Mouse (Mus musculus): ENCODE measurements at regions not wholly inside any gene's neighbourhood (a gene's known extent, or its start where the extent isn't known, plus 50 kb on each side); places are given as distances from the start of the nearest gene placed in this dataset.
"Not testable (repeated sequence)": the region's sequence is repeated elsewhere in the genome, so short reads cannot be mapped to it uniquely, and the experiment has no call there.

DNA sequence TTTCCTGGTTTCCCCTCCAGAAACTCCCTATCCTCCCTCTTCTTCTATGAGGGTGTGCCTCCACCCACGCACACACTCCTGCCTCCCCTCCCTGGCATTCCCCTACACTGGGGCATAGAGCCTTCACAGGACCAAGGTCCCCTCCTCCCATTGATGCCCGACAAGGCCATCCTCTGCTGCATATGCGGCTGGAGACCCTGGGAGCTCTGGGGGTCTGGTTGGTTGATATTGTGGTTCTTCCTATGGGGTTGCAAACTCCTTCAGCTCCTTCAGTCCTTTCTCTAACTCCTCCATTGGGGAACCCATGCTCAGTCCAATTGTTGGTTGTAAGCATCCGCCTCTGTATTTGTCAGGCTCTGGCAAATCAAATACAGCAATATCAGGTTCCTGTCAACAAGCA, 150.8 kb upstream of the Frmd4a start:
- TF ChIP-seq POLR2A (IDR thresholded peaks at IDR 0.05; ENCODE audit: low read depth, low read length); CTCF (conservative IDR thresholded peaks at IDR 0.05 in 1 of 2, IDR thresholded peaks at IDR 0.05 in 1 of 2; ENCODE audit: low read depth in 2 of 2, low read length in 2 of 2); KAT2A (IDR thresholded peaks at IDR 0.05; ENCODE audit: insufficient replicate concordance, low read length); CHD1 (IDR thresholded peaks at IDR 0.05; ENCODE audit: low read depth, low read length); GABPA (IDR thresholded peaks at IDR 0.05; ENCODE audit: insufficient replicate concordance, low read depth, low read length); USF1 (IDR thresholded peaks at IDR 0.05; ENCODE audit: low read depth, low read length); EP300 (IDR thresholded peaks at IDR 0.05; ENCODE audit: low read length); ZKSCAN1 (IDR thresholded peaks at IDR 0.05; ENCODE audit: borderline replicate concordance, low read depth, low read length); USF2 (conservative IDR thresholded peaks at IDR 0.05; ENCODE audit: low read depth, low read length); HCFC1 (IDR thresholded peaks at IDR 0.05; ENCODE audit: low read depth, low read length): not testable (repeated sequence)

Data from CH12.LX (cell line).